Mouse (Mus musculus) adrenal gland, postnatal 10 days (tissue): ENCODE results near the gene Rpl4. TPM values are rescaled to one million over a fixed set of nuclear protein-coding genes. Genes with fewer than 3 reads are reported as not detected.
"Not testable (repeated sequence)": the region's sequence is repeated elsewhere in the genome, so short reads cannot be mapped to it uniquely, and the experiment has no call there.

Experiments used
- DNase-seq: peaks from one replicate; pipeline ENCODE4 v3.0.0; 2021; ENCODE audit warnings: mixed read lengths
- microRNA-seq: library from miRNA; unstranded; fragments of <30 nt; microRNA quantifications from one replicate; pipeline ENCODE4 v1.2.0, GENCODE M21; 2021
- total RNA-seq, 2 experiments: library from RNA; stranded (reverse); gene quantifications; 2 replicates each; pipeline ENCODE4 v1.2.3; 2021

Rpl4 gene
- total RNA-seq, 2 experiments from 2014 or later: 901 to 923 TPM

DNA sequence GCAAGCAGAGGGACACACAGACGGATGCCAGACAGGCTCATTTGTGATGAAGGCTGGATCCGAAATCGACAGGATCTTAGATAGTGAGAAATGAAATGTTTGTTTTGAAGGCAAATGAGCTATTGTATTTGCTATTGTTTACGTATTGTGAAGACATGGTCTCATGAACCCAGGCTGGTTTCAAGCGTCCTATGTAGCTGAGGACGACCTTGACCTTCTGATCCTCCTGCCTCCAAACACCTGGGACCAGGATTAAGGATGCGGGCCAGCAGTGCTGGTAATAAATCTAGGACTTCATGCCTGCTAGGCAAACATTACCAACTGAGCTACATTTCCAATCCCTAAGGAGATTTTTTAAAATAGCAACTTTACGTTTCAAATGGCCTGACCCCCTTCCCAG is 24.3 kb downstream of the Rpl4 start:
- no peak for DNase-seq

DNA sequence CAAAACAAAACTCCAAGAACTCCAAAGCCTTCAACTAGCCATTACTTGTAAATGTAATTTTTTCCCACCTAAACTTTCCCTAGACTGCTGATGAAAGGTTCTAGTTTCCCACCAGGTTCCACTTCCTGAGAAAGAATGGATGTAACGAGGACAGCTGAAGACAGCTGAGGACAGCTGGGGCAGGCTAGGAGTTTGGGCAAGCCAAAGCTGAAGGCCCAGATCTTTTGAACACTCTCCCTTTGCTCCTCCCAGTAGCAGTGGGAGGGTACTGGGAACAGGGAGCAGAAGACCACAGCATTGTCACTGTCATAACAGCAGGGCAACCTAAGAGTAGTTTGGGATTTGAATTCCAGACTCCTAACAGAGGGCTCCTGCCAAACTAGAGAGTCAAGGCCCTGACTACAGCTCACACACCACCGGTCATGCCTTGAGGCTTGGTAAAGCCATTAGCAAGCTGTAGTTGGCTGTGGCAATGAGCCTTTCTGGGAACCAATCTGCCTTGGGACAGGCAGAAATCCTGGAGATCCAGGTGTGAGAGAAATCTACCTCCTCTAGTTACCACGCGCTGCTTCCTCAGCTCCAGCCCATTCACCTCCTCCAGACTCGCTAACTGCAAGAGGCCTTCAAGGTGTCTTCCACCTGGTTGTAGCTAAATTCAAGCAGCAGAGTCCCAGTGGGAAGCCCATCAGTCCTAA is 25.0 kb downstream of the Rpl4 start:
- DNase-seq: no peak

- not testable (repeated sequence) for DNase-seq
Observed at GRCm38 (mm10) chr9:64198763-64199418, 25.7 kb downstream of the Rpl4 start.

- DNase-seq: no peak
Observed at GRCm38 (mm10) chr9:64199897-64200296, 26.7 kb downstream of the Rpl4 start.

DNA sequence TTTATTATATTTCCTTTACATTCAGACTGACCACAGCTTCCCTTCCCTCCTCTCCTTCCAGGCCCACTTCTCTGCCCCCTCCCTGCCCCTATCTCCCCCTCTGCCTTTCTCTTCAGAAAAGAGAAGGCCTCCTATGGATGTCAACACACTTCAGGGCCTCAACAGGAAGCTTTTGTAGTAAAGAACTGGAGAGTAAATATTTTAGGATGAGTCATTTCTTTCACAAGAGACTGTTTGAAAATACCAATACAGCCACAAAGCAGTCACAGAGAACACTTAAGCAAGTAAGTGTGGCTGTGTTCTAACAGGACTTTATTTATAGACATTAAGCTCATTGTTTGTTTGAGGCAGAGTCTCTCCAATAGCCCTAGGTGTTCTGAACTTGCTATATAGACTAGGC is 29.2 kb downstream of the Rpl4 start:
- DNase-seq: no peak

- DNase-seq: no peak
Observed at GRCm38 (mm10) chr9:64202866-64203265, 29.7 kb downstream of the Rpl4 start.

- no peak for DNase-seq
Observed at GRCm38 (mm10) chr9:64207509-64208084, 34.4 kb downstream of the Rpl4 start.

DNA sequence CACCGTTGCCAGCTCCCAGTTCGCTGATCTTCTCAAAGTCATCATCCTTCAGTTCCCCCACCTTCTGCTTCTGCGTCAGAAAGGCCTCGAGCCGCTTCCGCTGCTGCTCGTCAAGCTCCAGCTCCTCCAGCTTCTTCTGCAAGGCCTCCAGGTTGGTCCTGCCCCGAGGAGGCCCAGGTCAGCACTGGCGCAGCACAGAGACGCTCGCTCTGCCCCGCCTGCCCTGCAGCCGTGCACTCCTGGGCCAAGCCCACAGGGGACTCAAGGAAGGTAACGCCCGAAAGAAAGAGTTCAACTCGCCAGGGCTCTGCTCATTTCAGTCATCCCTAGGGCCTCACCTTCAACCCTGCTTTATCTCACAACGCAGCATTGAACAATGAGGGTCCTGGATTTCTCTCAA is 41.3 kb downstream of the Rpl4 start:
- DNase-seq: no peak

GRCm38 (mm10) chr9:64216090-64216489 is 42.9 kb downstream of the Rpl4 start:
- no peak for DNase-seq

GRCm38 (mm10) chr9:64216641-64217040 is 43.5 kb downstream of the Rpl4 start:
- no peak for DNase-seq

DNA sequence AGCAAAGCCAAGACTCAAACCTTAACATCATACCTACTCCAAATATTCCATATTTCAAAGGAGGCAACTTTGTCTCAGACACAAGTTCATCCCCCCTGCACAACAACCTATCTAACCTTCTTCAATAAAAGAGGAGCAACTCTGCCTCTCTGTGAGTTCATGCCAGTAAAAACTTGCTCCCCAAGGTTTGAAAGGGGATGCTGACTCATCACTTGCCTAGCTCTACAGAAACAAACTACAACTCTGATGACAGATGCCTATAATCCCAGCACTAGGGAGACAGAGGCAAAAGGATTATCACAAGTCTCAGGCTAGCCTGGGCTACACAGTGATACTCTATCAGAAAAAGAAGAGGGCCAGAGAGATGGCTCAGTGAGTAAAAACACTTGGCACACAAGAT is 44.7 kb downstream of the Rpl4 start:
- DNase-seq: no peak

DNA sequence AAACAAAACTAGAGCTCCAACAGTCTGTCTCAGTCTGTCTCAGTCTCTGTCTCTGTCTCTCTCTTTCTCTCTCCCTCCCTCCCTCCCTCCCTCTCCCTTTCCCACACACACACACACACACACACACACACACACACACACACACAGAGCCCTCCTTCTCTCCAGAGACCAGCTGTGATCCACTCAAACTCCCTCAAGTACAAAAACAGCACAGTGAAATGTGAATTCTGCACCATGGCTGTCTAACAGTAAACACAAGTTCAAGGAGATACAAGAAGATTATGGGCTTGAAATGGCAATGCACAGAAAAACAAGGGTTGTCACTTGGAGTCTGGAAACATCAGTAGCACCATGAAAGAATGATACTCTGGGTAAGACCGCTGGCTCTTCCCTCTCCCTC is 46.1 kb downstream of the Rpl4 start:
- DNase-seq: no peak

GRCm38 (mm10) chr9:64219772-64220420 is 46.7 kb downstream of the Rpl4 start:
- DNase-seq: no peak

DNA sequence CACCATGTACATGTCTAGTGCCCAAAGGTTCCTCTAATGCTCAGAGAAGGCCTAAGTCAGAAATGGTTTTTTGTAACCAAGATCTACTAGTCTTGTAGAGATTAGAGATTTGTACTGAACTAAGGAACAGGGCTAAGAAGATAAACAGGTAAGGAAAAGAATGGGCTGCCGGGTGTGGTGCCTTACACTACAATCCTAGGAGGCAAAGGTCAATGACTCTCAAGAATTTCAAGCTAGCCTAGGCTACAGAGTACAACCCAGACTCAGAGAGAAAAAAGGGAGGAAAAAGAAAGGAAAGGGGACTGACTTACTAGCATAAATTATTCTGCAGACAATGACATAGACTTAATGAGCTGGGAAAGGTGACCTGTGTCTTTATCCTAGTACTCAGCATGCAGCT is 47.4 kb downstream of the Rpl4 start:
- no peak for DNase-seq

- DNase-seq: no peak
Observed at GRCm38 (mm10) chr9:64221480-64221879, 48.3 kb downstream of the Rpl4 start.

DNA sequence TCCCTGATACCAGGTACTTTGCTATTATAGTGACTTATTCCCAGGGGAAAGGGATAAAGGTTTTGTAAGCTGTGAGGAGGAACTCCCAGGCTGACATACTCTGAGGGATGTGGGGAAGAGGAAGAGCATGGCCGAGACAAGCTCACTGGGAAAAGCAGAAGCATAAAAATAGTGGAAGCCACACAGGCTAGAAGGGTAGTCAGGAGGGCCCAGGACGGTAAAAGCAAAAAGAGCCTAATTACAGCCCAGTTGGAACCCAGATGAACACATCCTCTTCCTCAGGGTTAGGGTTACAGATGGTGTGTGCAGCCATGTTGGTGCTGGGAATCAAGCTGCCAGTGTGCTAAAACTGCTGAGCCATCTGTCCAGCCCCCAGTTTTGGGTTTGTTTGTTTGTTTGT is 48.9 kb downstream of the Rpl4 start:
- no peak for DNase-seq

- DNase-seq: no peak
Observed at GRCm38 (mm10) chr9:64225805-64226204, 52.6 kb downstream of the Rpl4 start.

- no peak for DNase-seq
Observed at GRCm38 (mm10) chr9:64227736-64228135, 54.6 kb downstream of the Rpl4 start.

Small RNA genes lying within 50 kb of the gene (microRNA-seq; reads per million reads assigned to microRNA genes)
- gene Gm24106: not detected

Other genes with a start within 250 kb of the Rpl4 start
- gene Smad6, start 151.3 kb upstream of the Rpl4 start, total RNA-seq: 10 to 100 TPM; 15.0 to 16.9 TPM
- 1 to 10 TPM; 2.0 to 2.8 TPM for gene Lctl, start 56.2 kb upstream of the Rpl4 start, total RNA-seq
- 10 to 100 TPM in 1 of 2 experiments, 1 to 10 TPM in 1; 5.9 to 12.8 TPM for gene Zwilch, start 271 bp upstream of the Rpl4 start, total RNA-seq
- gene Snapc5, start 5.9 kb downstream of the Rpl4 start, total RNA-seq: 10 to 100 TPM; 17.4 to 20.8 TPM
- gene Uchl4, start 61.8 kb downstream of the Rpl4 start, total RNA-seq: 1 to 10 TPM; 1.9 to 3.1 TPM
- 10 to 100 TPM; 54.7 to 55.1 TPM for gene Map2k1, start 80.3 kb downstream of the Rpl4 start, total RNA-seq
- 10 to 100 TPM; 34.1 to 50.3 TPM for gene Tipin, start 108.2 kb downstream of the Rpl4 start, total RNA-seq
- 10 to 100 TPM; 17.3 to 17.4 TPM for gene Dis3l, start 167.9 kb downstream of the Rpl4 start, total RNA-seq
- 1 to 10 TPM; 2.0 to 3.0 TPM for gene Megf11, start 212.3 kb downstream of the Rpl4 start, total RNA-seq